Mouse (Mus musculus) lung, postnatal 0 days (tissue): ENCODE data around the gene Bcor. TPM values are rescaled to one million over a fixed set of nuclear protein-coding genes. Genes with fewer than 3 reads are reported as not detected.

ENCODE experiments used
- ATAC-seq: fragments of 200-750 bp; cut with Nextera tagmentation; 2 replicates; pipeline ENCODE4 v1.8.0; 2017; ENCODE audit warnings: moderate library complexity
- DNase-seq: peaks from one replicate; pipeline ENCODE4 v3.0.0-alpha.2; 2016; ENCODE audit warnings: low spot score
- H3K27ac ChIP-seq: fragments of 300-500 bp; sonication (generic); 2 replicates; pipeline ENCODE4 v1.5.1; 2014; ENCODE audit warnings: antibody characterized with exemption, mild to moderate bottlenecking, low read length, mixed read lengths
- H3K27me3 ChIP-seq: fragments of 300-500 bp; sonication (generic); replicated peaks from 2 replicates; pipeline ENCODE4 v1.6.1; 2014; ENCODE audit warnings: low read length, mixed read lengths; ENCODE audit not compliant: insufficient read depth
- H3K36me3 ChIP-seq: fragments of 300-500 bp; sonication (generic); 2 replicates; pipeline ENCODE4 v1.6.1; 2014; ENCODE audit warnings: low read length, mixed read lengths; ENCODE audit not compliant: insufficient read depth
- H3K4me1 ChIP-seq: fragments of 300-500 bp; sonication (generic); 2 replicates; pipeline ENCODE4 v1.6.1; 2014; ENCODE audit warnings: antibody characterized with exemption, low read depth, low read length, mixed read lengths; ENCODE audit not compliant: insufficient read depth
- H3K4me2 ChIP-seq: fragments of 300-500 bp; sonication (generic); replicated peaks from 2 replicates; pipeline ENCODE4 v1.6.1; 2014; ENCODE audit warnings: low read depth, mild to moderate bottlenecking, low read length, moderate library complexity, mixed read lengths
- H3K4me3 ChIP-seq: fragments of 300-500 bp; sonication (generic); 2 replicates; pipeline ENCODE4 v1.5.1; 2014; ENCODE audit warnings: low read depth, low read length
- H3K9ac ChIP-seq: fragments of 300-500 bp; sonication (generic); replicated peaks from 2 replicates; pipeline ENCODE4 v1.6.1; 2014; ENCODE audit warnings: low read depth, mild to moderate bottlenecking
- H3K9me3 ChIP-seq: fragments of 300-500 bp; sonication (generic); 2 replicates; pipeline ENCODE4 v1.6.1; 2016; ENCODE audit warnings: low read length, mixed read lengths
- CTCF ChIP-seq: IDR thresholded peaks from 2 replicates; pipeline ENCODE4 v1.5.1; 2016; ENCODE audit warnings: antibody characterized with exemption, mild to moderate bottlenecking
- EP300 ChIP-seq: IDR thresholded peaks from 2 replicates; pipeline ENCODE4 v1.6.1; 2016; ENCODE audit warnings: antibody characterized with exemption, mild to moderate bottlenecking, control low read depth
- WGBS: fragments of 180-500 bp; shearing (Covaris S2); extraction: QIAGEN DNeasy Blood & Tissue Kit; methylation state at CpG from one replicate; pipeline ENCODE4 v1.1.7; 2014; 5-methylcytosine and 5-hydroxymethylcytosine counted together
- polyA plus RNA-seq: library from polyadenylated mRNA; unstranded; fragments of >200 nt; fragmentation: Nextera tagmentation; extraction: Ambion mirVana; gene quantifications from 2 replicates; pipeline ENCODE4 v1.2.1, GENCODE M21; 2015

Gene Bcor
- 8.2 and 12.0 TPM in 2 replicates for polyA plus RNA-seq

DNA sequence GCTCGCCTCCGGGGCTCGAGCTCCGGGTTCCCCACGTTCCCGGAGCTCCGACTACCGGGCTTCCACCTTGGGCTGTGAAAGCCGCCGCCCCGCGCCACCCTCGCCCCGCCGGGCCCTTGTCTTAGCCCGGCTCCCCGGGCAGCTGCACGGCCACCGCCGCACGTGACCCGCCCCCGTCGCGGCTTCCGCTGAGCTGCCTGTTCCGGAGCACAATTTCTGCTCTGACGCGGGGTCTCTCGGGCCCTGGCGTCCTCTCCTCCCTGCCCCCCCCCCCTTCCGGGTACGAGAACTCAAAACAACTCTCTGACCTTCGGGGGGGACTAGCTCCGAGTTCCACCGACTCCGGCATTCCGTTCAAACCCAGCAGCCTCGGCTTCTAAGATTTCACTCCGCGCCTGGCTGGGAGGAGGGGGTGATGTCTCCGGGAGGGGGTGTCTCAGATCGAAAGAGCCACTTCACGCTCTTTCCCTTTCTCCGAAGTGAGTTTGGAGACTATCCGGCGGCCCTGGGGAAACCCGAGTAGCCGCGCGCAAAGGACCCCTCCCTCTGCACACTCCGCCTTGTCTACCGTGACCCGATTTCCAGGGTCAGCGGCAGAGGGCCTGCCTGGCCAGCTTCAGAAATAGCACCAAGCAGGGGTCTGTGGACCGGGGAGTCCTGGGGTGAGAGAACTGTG, at the start of gene Bcor:
Bcor (minus strand) TSS at position 375 of the 676 bp plus-strand sequence.
- WGBS, result 8% methylated on average over 40 of the region's 56 CpGs
- Histone ChIP-seq H3K4me1 (no peaks in the 10 kb centered on the region), H3K4me3 (peak within 1 kb of the TSS; percentile 35)

DNA sequence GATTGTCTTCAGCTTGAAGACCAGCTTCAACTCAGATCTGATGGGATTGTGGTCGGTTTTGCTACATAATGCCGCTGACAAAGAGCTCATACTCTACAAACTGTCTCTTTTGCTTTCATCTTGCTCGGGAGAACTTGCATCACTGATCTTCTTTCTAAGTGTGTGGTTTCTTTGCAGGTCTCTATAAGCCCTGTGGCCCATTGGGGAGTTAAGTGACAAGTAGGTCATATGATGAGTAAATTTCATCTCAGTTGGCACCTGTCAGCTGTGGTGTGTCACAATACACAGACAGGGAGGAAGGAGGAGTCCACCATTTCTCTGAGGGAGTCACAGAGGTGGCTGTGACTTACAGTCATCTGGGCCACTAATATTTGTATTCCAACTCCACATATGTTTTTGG, 42.8 kb upstream of the Bcor start:
- Histone ChIP-seq H3K36me3 (no peaks in the 10 kb centered on the region), H3K4me3 (no peak overlapping the region), H3K27ac (no peak overlapping the region), H3K9me3 (no peaks in the 10 kb centered on the region), H3K4me2 (no peak overlapping the region), H3K27me3 (no peaks in the 10 kb centered on the region), H3K9ac (no peak overlapping the region), H3K4me1 (no peaks in the 10 kb centered on the region)
- WGBS, result 87% methylated on average over 3 of the region's 3 CpGs
- DNase-seq (no peak), ATAC-seq (no peak)
- TF ChIP-seq CTCF, result no peak
- TF ChIP-seq EP300, result no peak

More for the DNA sequence above, at the start of gene Bcor:
- H3K4me2 ChIP-seq, result peak within 1 kb of the TSS; percentile 67
- H3K27me3 ChIP-seq, result no peaks in the 10 kb centered on the region
- no peaks in the 10 kb centered on the region for H3K36me3 ChIP-seq
- ATAC-seq (peak; percentile 56), DNase-seq (peak; percentile 67)
- H3K9me3 ChIP-seq, result no peaks in the 10 kb centered on the region
- TF ChIP-seq CTCF, result peak; percentile 15
- TF ChIP-seq EP300, result no peak
- peak within 1 kb of the TSS; percentile 86 for H3K27ac ChIP-seq
- H3K9ac ChIP-seq, result peak within 1 kb of the TSS; percentile 26; the same call in 1 of the 2 replicates

DNA sequence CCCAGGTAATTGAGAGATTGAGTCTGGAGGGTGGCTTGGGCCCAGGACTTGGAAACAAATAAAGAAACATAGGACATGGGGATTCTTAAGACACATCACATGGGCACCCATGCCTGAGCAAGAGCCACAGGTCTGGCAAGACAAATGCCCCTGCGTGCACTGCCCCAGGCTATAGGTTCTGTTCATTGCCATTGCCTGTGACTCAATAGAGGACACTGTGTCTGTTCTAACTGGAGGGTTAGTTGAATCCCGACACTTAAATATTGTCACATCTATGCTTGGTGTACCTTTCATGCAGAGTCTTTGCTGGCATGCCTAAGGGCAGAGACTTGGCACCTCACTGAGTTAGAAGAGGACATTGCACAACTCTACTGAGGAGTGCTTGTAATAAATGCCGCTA, 41.0 kb upstream of the Bcor start:
- no peak overlapping the region for H3K27ac ChIP-seq
- no peaks in the 10 kb centered on the region for H3K9me3 ChIP-seq
- TF ChIP-seq EP300 (no peak), CTCF (no peak)
- no peak overlapping the region for H3K4me2 ChIP-seq
- no peaks in the 10 kb centered on the region for H3K27me3 ChIP-seq
- no peak overlapping the region for H3K4me3 ChIP-seq
- peak; percentile 22 for DNase-seq
- no peak; the same call in 1 of the 2 replicates for ATAC-seq
- no peaks in the 10 kb centered on the region for H3K36me3 ChIP-seq
- H3K9ac ChIP-seq, result no peak overlapping the region
- H3K4me1 ChIP-seq, result no peaks in the 10 kb centered on the region
- 71% methylated on average over 3 of the region's 3 CpGs for WGBS

DNA sequence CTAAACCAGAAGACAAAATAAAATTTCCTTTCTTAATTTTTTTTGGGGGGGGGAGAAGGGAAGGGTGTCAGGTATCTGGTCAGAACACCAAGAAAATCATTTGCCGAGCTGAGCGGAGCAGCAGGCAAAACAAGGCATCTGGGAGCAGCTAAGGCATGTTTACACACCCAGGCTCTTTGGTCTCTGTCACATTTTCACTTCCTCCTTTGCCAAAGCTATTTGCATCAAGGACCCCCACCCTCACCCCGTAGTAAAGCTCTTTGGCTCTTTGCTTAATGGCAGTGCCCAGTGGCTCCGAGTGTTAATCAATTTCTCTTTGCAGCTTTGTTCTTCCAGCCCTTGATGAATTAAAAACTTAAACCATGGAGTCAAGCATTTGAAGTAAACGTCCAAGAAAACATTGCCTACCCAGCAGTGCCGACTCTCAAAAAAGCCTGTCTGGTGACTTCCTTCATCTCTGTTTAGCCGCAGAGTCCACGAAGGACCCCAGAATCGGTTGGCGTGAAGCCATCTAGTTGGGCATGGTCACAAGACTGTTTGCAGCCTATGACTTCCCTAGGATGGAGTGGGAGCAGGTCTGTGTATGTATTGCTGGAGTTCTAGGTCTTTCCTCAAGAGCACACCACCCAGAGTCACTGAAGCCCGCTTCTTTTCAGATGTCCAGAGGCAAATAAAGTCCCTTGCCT, 35.2 kb upstream of the Bcor start:
- Histone ChIP-seq H3K27me3 (no peaks in the 10 kb centered on the region), H3K4me2 (no peak overlapping the region), H3K9me3 (no peaks in the 10 kb centered on the region), H3K27ac (no peak overlapping the region), H3K4me3 (no peak overlapping the region), H3K9ac (no peak overlapping the region), H3K4me1 (no peaks in the 10 kb centered on the region), H3K36me3 (no peaks in the 10 kb centered on the region)
- TF ChIP-seq EP300 (no peak), CTCF (no peak)
- ATAC-seq (no peak), DNase-seq (no peak)
- WGBS, result 39% methylated on average over 11 of the region's 11 CpGs

DNA sequence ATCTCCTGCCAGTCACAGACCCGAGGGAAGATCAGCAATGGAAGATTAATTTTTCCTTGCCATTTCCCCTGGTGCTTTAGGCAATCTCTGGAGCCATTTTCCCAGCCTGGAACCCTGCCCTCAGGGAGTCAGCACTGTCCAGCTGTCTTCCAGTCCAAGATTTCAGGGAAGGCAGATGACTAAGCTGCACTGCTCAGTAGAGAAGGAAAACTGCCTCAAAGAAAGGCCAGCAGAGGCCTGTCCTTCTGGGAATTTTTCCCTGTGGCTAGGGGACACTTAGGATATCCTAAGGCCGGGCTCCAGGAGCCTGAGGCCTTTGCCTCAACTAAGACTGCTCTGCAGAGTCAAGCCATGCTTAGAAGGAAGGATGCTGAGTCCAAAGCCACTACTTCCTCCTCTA, 32.2 kb upstream of the Bcor start:
- ATAC-seq (no peak), DNase-seq (no peak)
- Histone ChIP-seq H3K4me1 (no peaks in the 10 kb centered on the region), H3K4me3 (no peak overlapping the region), H3K9me3 (no peaks in the 10 kb centered on the region), H3K4me2 (no peak overlapping the region), H3K27ac (no peak overlapping the region), H3K27me3 (no peaks in the 10 kb centered on the region), H3K9ac (no peak overlapping the region), H3K36me3 (no peaks in the 10 kb centered on the region)
- TF ChIP-seq EP300, result no peak
- WGBS, result 58% methylated on average over 2 of the region's 2 CpGs

DNA sequence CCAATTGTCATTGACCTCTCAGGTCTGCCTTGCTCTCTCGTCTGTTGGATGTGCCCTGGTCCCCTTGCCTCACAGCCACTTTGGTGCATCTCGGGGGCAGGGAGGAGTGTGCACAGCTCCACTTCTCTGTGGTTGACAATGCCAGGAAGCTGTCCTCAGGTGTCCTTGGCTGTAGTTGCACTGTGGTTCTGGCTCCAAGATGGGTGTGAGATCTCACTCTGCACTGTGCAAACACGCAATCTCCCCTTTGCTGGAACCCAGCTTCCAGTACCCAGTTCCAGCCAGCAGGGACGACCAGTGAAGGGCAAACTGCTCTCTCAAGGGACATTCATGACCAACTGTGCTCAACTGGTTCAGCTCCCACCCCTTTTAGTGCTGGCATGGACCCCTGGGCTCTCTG, 29.4 kb upstream of the Bcor start:
- DNase-seq, result no peak
- Histone ChIP-seq H3K27me3 (no peaks in the 10 kb centered on the region), H3K4me2 (no peak overlapping the region), H3K9ac (no peak overlapping the region), H3K4me1 (no peaks in the 10 kb centered on the region), H3K4me3 (no peak overlapping the region), H3K9me3 (no peaks in the 10 kb centered on the region), H3K27ac (no peak overlapping the region), H3K36me3 (no peaks in the 10 kb centered on the region)
- no peak for ATAC-seq
- WGBS, result 56% methylated on average over 4 of the region's 4 CpGs
- TF ChIP-seq EP300, result no peak
- no peak for TF ChIP-seq CTCF
